Mouse (Mus musculus): ENCODE measurements at regions not wholly inside any gene's neighbourhood (a gene's known extent, or its start where the extent isn't known, plus 50 kb on each side); places are given as distances from the start of the nearest gene placed in this dataset.

DNA sequence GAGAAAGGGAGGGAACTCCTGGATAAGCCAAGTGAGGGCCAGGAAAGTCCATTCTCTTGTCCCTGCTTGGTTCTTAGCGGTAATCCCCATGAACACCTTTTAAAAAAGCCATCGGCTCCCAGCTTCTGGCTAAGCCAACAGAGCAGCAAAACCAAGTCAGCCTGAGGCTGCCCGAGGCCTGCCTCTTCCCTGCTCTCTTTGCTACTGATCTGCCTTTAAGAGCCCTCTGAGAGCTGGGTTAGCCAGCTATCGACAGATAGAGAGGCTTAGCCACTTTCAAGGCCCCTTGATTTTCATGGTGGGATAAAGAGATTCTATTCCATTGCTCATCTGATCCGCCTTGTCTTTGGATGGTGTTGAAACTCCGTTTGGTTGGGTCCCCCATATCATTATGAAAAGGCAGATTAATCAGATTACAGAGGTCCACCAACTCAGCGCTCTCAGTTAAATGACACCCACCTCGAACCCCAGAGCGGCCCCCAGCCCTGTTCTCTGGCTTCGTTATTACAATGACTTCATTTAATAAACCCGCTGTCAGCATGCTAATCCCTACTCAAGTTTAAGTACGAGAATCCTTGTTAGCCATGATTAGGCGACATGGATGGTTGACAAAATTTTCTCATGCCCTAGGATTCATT, 66.1 kb downstream of the Slc4a3 start:
- Histone ChIP-seq H3K27ac (ENCODE audit: low read length) (no peak overlapping the region), H3K4me1 (ENCODE audit: control insufficient read depth, insufficient read depth, low read length) (peaks cover 2% of the 10 kb centered on the region; the same call in 1 of the 2 replicates), H3K36me3 (ENCODE audit: control insufficient read depth, insufficient read depth, low read length) (no peaks in the 10 kb centered on the region), H3K4me2 (ENCODE audit: low read length) (no peak overlapping the region), H3K9ac (ENCODE audit: low read depth, low read length) (no peak overlapping the region), H3K4me3 (ENCODE audit: low read depth, low read length) (no peak overlapping the region), H3K9me3 (replicated peaks; ENCODE audit: control insufficient read depth, low read length, poor library complexity, severe bottlenecking) (no peaks in the 10 kb centered on the region), H3K27me3 (ENCODE audit: control insufficient read depth, insufficient read depth, low read depth, low read length) (no peaks in the 10 kb centered on the region)
- ATAC-seq: 0 out of 2 replicates have a peak, but pooled peaks have one; percentile 18
- WGBS: 28% methylated on average over 13 of the region's 13 CpGs

DNA sequence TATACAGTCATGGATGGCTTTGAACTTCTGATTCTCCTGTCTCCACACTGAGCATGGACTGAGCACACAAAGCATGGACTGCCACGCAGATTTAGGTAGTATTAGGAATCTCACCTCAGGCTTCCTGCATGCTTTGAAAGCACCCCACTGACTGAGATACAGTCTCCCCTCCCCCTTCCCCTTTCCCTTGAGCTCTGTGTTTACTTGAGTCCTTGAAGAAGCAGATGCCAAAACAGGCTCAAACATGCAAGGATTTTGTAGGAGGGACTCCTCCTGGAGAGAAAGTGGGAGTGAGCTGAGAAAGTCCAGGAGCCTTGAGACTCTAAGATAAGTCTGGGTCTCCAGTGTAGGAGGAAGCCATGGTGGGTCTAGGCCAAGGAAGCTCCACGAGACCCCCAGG, 67.1 kb downstream of the Slc4a3 start:
- 63% methylated on average over 2 of the region's 2 CpGs for WGBS
- no peaks in the 10 kb centered on the region for H3K27me3 ChIP-seq (ENCODE audit: control insufficient read depth, insufficient read depth, low read depth, low read length)
- no peak for ATAC-seq

DNA sequence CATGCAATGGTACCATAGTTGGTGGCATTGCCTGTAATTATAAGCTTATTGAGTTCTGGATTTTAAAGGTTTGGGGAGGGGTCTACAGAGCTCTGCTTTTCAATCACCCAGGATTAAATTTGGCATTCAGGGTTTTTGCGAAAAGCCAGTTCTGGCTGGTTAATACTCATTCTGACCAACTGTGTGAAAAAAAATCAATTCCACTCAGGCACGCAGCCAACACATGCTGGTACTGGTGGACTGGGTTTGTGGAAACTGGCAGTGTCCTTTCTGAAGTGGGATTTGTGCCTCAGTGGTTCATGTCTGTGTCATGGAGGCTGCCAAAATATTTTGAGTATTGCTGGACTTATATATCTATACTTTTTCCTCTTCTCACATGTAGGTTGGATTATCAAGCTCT, 70.9 kb downstream of the Slc4a3 start:
- ATAC-seq: no peak
- Histone ChIP-seq H3K27me3 (ENCODE audit: control insufficient read depth, insufficient read depth, low read depth, low read length) (no peaks in the 10 kb centered on the region), H3K9ac (ENCODE audit: low read depth, low read length) (no peak overlapping the region), H3K4me3 (ENCODE audit: low read depth, low read length) (no peak overlapping the region), H3K4me2 (ENCODE audit: low read length) (no peak overlapping the region), H3K36me3 (ENCODE audit: control insufficient read depth, insufficient read depth, low read length) (no peaks in the 10 kb centered on the region), H3K4me1 (ENCODE audit: control insufficient read depth, insufficient read depth, low read length) (0 out of 2 replicates have a peak, but pooled peaks cover 2% of the 10 kb centered on the region), H3K9me3 (replicated peaks; ENCODE audit: control insufficient read depth, low read length, poor library complexity, severe bottlenecking) (no peaks in the 10 kb centered on the region), H3K27ac (ENCODE audit: low read length) (no peak overlapping the region)
- 44% methylated on average over 2 of the region's 2 CpGs for WGBS

More for the DNA sequence above, 67.1 kb downstream of the Slc4a3 start:
- Histone ChIP-seq H3K4me3 (ENCODE audit: low read depth, low read length) (no peak overlapping the region), H3K36me3 (ENCODE audit: control insufficient read depth, insufficient read depth, low read length) (no peaks in the 10 kb centered on the region), H3K4me2 (ENCODE audit: low read length) (no peak overlapping the region), H3K27ac (ENCODE audit: low read length) (no peak overlapping the region), H3K9ac (ENCODE audit: low read depth, low read length) (no peak overlapping the region), H3K9me3 (replicated peaks; ENCODE audit: control insufficient read depth, low read length, poor library complexity, severe bottlenecking) (no peaks in the 10 kb centered on the region), H3K4me1 (ENCODE audit: control insufficient read depth, insufficient read depth, low read length) (peaks cover 2% of the 10 kb centered on the region; the same call in 1 of the 2 replicates)

DNA sequence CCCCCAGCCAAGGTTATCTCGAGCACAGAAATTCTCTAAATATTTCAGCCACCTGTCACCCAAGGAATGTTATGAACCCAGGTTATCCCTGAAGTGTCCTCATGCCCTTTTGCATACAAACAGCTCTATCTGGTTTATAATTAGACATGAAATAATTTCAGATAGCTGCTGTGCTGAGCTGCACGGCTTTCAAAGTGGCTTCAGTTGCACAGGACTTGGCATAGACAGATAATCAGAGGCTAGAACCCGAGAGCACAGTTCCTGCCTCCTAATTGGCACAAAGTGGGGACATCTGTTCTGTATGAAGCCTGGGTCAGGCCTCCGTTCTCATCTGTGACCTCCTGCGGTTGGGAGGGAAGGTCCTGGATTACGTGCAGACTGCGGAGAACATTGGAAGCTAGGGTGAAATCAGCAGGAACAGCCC, 72.3 kb downstream of the Slc4a3 start:
- Histone ChIP-seq H3K27me3 (ENCODE audit: control insufficient read depth, insufficient read depth, low read depth, low read length) (no peaks in the 10 kb centered on the region), H3K27ac (ENCODE audit: low read length) (no peak overlapping the region), H3K4me2 (ENCODE audit: low read length) (no peak overlapping the region), H3K36me3 (ENCODE audit: control insufficient read depth, insufficient read depth, low read length) (no peaks in the 10 kb centered on the region), H3K4me1 (ENCODE audit: control insufficient read depth, insufficient read depth, low read length) (no peaks in the 10 kb centered on the region), H3K4me3 (ENCODE audit: low read depth, low read length) (no peak overlapping the region), H3K9me3 (replicated peaks; ENCODE audit: control insufficient read depth, low read length, poor library complexity, severe bottlenecking) (no peaks in the 10 kb centered on the region), H3K9ac (ENCODE audit: low read depth, low read length) (no peak overlapping the region)
- WGBS: 64% methylated on average over 7 of the region's 7 CpGs
- no peak for ATAC-seq

DNA sequence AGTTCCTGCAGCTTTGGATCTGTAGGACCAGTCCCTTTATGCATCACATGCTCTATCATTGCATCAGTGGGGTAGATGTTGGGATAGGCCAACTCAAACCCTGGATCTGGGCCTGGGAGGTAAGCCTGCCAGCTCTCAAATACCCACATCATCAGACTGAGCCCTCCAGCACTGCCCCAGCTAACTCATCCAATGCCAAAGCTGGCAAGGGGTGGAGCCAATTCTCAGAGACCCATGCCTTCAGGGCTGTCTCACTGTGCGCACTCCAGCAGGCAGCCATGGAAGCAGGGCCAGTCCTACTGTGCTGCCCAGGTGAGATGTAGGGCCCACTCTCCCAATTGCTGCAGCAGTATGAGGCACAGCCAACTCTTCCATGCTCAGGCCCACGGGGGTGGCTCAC, 84.2 kb downstream of the Slc4a3 start:
- Histone ChIP-seq H3K4me1 (ENCODE audit: control insufficient read depth, insufficient read depth, low read length) (no peaks in the 10 kb centered on the region), H3K27me3 (ENCODE audit: control insufficient read depth, insufficient read depth, low read depth, low read length) (no peaks in the 10 kb centered on the region), H3K27ac (ENCODE audit: low read length) (no peak overlapping the region), H3K9me3 (replicated peaks; ENCODE audit: control insufficient read depth, low read length, poor library complexity, severe bottlenecking) (no peaks in the 10 kb centered on the region), H3K4me2 (ENCODE audit: low read length) (no peak overlapping the region), H3K36me3 (ENCODE audit: control insufficient read depth, insufficient read depth, low read length) (no peaks in the 10 kb centered on the region), H3K4me3 (ENCODE audit: low read depth, low read length) (no peak overlapping the region), H3K9ac (ENCODE audit: low read depth, low read length) (no peak overlapping the region)
- no peak for ATAC-seq
- 83% methylated on average over 2 of the region's 2 CpGs for WGBS

GRCm38 (mm10) chr1:75631729-75632128, 85.7 kb downstream of the Slc4a3 start:
- WGBS: 45% methylated on average over 1 of the region's 1 CpGs
- Histone ChIP-seq H3K4me2 (ENCODE audit: low read length) (no peak overlapping the region), H3K36me3 (ENCODE audit: control insufficient read depth, insufficient read depth, low read length) (no peaks in the 10 kb centered on the region), H3K9ac (ENCODE audit: low read depth, low read length) (no peak overlapping the region), H3K9me3 (replicated peaks; ENCODE audit: control insufficient read depth, low read length, poor library complexity, severe bottlenecking) (no peaks in the 10 kb centered on the region), H3K4me1 (ENCODE audit: control insufficient read depth, insufficient read depth, low read length) (no peaks in the 10 kb centered on the region), H3K27me3 (ENCODE audit: control insufficient read depth, insufficient read depth, low read depth, low read length) (no peaks in the 10 kb centered on the region), H3K27ac (ENCODE audit: low read length) (no peak overlapping the region), H3K4me3 (ENCODE audit: low read depth, low read length) (no peak overlapping the region)
- ATAC-seq: no peak

DNA sequence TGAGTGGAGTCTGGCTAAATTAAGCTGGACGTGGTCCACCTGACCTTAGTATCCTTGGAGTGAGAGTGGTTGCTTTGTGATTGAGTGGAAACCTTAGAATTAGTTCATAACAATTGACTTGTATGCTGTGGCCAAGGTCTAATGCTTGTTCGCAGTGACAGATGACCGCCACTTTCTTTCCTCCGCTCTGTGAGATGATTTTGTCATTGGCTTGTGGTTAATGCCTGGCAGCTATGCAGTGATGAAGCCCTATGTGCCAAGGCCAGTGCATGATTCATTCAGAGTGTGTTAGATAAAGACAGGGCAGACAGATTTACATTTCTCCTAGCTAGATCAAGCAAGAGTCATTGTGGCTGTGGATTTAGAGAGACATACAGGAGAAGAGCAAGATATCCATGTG, 89.5 kb downstream of the Slc4a3 start:
- no peaks in the 10 kb centered on the region for H3K4me1 ChIP-seq (ENCODE audit: control insufficient read depth, insufficient read depth, low read length)
- no peak overlapping the region for H3K4me3 ChIP-seq (ENCODE audit: low read depth, low read length)
- no peak for ATAC-seq
- H3K27ac ChIP-seq (ENCODE audit: low read length): no peak overlapping the region
- H3K9me3 ChIP-seq (replicated peaks; ENCODE audit: control insufficient read depth, low read length, poor library complexity, severe bottlenecking): no peaks in the 10 kb centered on the region
- no peaks in the 10 kb centered on the region for H3K36me3 ChIP-seq (ENCODE audit: control insufficient read depth, insufficient read depth, low read length)
- no peaks in the 10 kb centered on the region for H3K27me3 ChIP-seq (ENCODE audit: control insufficient read depth, insufficient read depth, low read depth, low read length)
- 91% methylated on average over 4 of the region's 4 CpGs for WGBS
- H3K9ac ChIP-seq (ENCODE audit: low read depth, low read length): no peak overlapping the region
- H3K4me2 ChIP-seq (ENCODE audit: low read length): no peak overlapping the region

GRCm38 (mm10) chr1:75639031-75640001, 93.2 kb downstream of the Slc4a3 start:
- Histone ChIP-seq H3K4me3 (ENCODE audit: low read depth, low read length) (no peak overlapping the region), H3K4me2 (ENCODE audit: low read length) (no peak overlapping the region), H3K4me1 (ENCODE audit: control insufficient read depth, insufficient read depth, low read length) (no peaks in the 10 kb centered on the region), H3K9me3 (replicated peaks; ENCODE audit: control insufficient read depth, low read length, poor library complexity, severe bottlenecking) (no peaks in the 10 kb centered on the region), H3K27me3 (ENCODE audit: control insufficient read depth, insufficient read depth, low read depth, low read length) (no peaks in the 10 kb centered on the region), H3K27ac (ENCODE audit: low read length) (no peak overlapping the region), H3K36me3 (ENCODE audit: control insufficient read depth, insufficient read depth, low read length) (no peaks in the 10 kb centered on the region), H3K9ac (ENCODE audit: low read depth, low read length) (no peak overlapping the region)
- no peak for ATAC-seq
- WGBS: 20% methylated on average over 8 of the region's 8 CpGs

DNA sequence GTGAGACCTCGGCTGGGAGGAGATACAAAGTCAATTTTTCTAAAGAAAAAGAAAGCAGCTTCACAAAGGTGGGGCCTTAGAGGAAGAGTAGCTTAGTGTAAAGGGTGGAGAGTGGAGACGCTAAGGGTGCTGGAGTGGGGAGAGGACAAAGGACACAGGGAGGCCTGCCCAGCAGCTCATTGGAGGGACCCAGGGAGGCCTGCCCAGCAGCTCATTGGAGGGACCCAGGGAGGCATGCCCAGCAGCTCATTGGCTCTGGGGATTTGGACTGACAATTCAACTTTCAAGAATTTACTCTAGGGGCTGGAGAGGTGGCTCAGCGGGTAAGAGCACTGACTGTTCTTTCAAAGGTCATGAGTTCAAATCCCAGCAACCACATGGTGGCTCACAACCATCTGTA, 96.4 kb downstream of the Slc4a3 start:
- no peak overlapping the region for H3K4me2 ChIP-seq (ENCODE audit: low read length)
- H3K9ac ChIP-seq (ENCODE audit: low read depth, low read length): no peak overlapping the region
- ATAC-seq: no peak
- H3K36me3 ChIP-seq (ENCODE audit: control insufficient read depth, insufficient read depth, low read length): no peaks in the 10 kb centered on the region
- no peaks in the 10 kb centered on the region for H3K9me3 ChIP-seq (replicated peaks; ENCODE audit: control insufficient read depth, low read length, poor library complexity, severe bottlenecking)
- no peak overlapping the region for H3K27ac ChIP-seq (ENCODE audit: low read length)
- no peaks in the 10 kb centered on the region for H3K27me3 ChIP-seq (ENCODE audit: control insufficient read depth, insufficient read depth, low read depth, low read length)
- 38% methylated on average over 3 of the region's 3 CpGs for WGBS
- no peak overlapping the region for H3K4me3 ChIP-seq (ENCODE audit: low read depth, low read length)
- no peaks in the 10 kb centered on the region for H3K4me1 ChIP-seq (ENCODE audit: control insufficient read depth, insufficient read depth, low read length)
